Mouse (Mus musculus): ENCODE data around the gene Mmp14. TPM values are rescaled to one million over a fixed set of nuclear protein-coding genes. Genes with fewer than 3 reads are reported as not detected.

Mmp14 gene
- polyA plus RNA-seq, 1 experiment = not detected

DNA sequence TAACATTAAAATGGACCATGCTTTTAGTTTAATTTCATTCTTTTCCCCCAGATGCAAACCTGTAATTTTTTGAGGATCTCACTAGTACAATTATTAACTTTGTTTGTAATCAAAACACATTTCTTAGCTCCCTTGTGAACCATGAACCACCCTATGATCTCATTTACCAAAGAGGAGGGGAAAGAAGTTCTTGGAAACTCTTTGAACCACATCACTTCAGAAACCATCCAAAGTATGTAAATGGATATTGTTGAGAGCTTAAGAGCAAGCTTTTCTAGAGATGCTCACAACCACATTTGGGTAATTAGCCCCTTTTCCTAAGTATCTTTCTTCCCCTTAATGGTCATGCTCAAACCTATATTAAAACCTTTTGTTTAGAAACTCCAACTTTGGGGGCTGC, 37.1 kb upstream of the Mmp14 start:
- TF ChIP-seq CTCF (IDR thresholded peaks at IDR 0.05; ENCODE audit: insufficient read depth, low read depth, low read length) (no peak), POLR2A (IDR thresholded peaks at IDR 0.05; ENCODE audit: insufficient read depth, low read depth, low read length) (no peak)
- Histone ChIP-seq H3K4me3 (ENCODE audit: insufficient read depth, low read depth, low read length) (no peak overlapping the region), H3K4me1 (ENCODE audit: control insufficient read depth, insufficient read depth, low read length) (no peaks in the 10 kb centered on the region), H3K27ac (ENCODE audit: insufficient read depth, low read depth, low read length) (no peak overlapping the region)

DNA sequence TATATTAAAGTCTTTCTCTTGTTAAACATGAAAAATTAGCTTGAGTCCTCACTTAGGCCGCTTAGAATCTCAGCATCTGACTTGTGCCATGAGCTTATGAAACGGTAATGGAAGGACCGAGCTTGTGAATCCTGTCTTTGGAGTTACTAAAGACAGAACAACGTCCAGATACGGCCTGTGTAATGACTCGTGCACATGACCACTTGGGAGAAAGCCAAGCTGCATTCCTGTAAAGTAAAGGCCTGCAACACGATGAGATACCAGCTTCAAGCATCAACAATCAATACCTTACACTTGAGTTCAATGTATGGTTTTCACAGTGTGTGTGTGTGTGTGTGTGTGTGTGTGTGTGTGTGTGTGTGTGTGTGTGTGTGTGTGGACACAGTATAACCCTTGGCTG, 34.7 kb upstream of the Mmp14 start:
- Histone ChIP-seq H3K4me3 (ENCODE audit: insufficient read depth, low read depth, low read length) (no peak overlapping the region), H3K27ac (ENCODE audit: insufficient read depth, low read depth, low read length) (no peak overlapping the region), H3K4me1 (ENCODE audit: control insufficient read depth, insufficient read depth, low read length) (no peaks in the 10 kb centered on the region)
- 81% methylated on average over 7 of the region's 7 CpGs for WGBS
- TF ChIP-seq POLR2A (IDR thresholded peaks at IDR 0.05; ENCODE audit: insufficient read depth, low read depth, low read length) (no peak), CTCF (IDR thresholded peaks at IDR 0.05; ENCODE audit: insufficient read depth, low read depth, low read length) (no peak)

DNA sequence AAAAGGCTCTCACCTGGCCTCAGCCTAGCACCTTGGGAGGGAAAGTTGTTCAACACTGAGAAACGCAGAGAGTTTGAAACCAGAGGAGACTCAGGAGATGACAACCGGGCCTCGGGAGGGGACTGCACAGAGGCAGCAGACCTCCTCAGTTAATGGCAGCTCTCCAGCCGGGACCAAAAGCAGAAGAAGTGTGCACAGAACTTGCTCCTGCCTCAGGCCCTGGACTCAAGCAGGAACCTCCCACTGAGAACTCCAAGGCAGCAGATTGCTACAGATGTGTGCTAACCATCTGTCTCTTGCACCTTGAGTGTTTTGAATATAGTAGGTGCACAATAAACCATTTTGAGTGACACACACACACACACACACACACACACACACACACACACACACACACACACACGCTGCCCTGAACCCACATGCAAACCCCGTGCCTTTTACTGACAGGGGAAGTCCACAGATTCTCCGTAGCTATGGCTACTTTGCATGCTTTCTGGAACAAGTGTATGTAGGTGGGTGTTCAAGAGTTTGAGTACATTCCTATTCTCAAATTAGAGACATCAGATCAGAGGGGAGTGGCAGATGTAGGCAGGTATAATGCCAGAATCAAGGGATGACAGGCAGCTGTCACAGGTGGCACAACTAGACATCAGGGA, 33.4 kb upstream of the Mmp14 start:
- Histone ChIP-seq H3K27ac (ENCODE audit: insufficient read depth, low read depth, low read length) (no peak overlapping the region), H3K4me3 (ENCODE audit: insufficient read depth, low read depth, low read length) (no peak overlapping the region), H3K4me1 (ENCODE audit: control insufficient read depth, insufficient read depth, low read length) (no peaks in the 10 kb centered on the region)
- 80% methylated on average over 7 of the region's 7 CpGs for WGBS
- no peak for TF ChIP-seq POLR2A (IDR thresholded peaks at IDR 0.05; ENCODE audit: insufficient read depth, low read depth, low read length)
- TF ChIP-seq CTCF (IDR thresholded peaks at IDR 0.05; ENCODE audit: insufficient read depth, low read depth, low read length) = no peak

DNA sequence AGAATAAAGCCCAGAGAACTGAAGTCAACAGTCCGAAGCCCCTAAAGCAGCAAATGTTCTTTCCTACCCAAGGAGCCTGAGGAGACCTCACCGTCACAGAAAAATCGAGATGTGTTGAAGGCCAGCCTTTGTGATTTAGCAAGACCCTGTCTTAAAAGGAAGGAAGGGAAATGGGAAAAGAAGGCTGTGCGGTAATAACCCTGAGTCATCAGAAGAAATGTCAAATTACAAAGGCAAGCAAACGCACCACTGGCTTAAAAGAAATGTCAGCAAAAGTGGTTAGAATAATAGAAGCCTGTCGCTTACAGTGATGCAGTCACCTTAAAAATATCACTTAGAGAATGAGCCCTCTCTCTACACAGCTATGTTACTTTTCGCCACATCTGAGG, 32.9 kb upstream of the Mmp14 start:
- H3K4me1 ChIP-seq (ENCODE audit: control insufficient read depth, insufficient read depth, low read length) = no peaks in the 10 kb centered on the region
- TF ChIP-seq POLR2A (IDR thresholded peaks at IDR 0.05; ENCODE audit: insufficient read depth, low read depth, low read length) (no peak), CTCF (IDR thresholded peaks at IDR 0.05; ENCODE audit: insufficient read depth, low read depth, low read length) (no peak)
- 72% methylated on average over 7 of the region's 7 CpGs for WGBS
- no peak overlapping the region for H3K27ac ChIP-seq (ENCODE audit: insufficient read depth, low read depth, low read length)
- no peak overlapping the region for H3K4me3 ChIP-seq (ENCODE audit: insufficient read depth, low read depth, low read length)

DNA sequence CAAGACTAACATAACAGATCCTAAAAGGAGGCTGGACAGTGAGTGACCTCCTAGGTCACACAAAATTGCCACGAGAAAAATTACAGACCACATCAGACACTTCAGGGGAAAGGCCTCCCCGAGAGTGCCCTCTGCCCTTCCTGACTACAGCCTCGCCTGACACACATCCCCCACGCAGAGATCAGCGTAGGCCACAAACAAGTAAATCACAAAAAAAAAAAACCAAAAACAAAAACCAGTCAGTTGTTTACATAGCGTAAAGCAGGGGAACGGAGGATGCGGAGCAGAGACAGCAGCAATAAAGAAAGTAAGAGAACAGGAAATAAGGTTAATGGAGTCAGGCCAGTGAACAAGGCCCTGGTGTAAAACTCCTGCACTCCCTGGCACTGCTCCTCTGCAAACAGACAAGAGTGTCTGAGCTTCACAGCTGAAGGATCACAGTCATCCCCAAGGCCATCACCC, 32.5 kb upstream of the Mmp14 start:
- H3K4me1 ChIP-seq (ENCODE audit: control insufficient read depth, insufficient read depth, low read length) = no peaks in the 10 kb centered on the region
- no peak overlapping the region for H3K27ac ChIP-seq (ENCODE audit: insufficient read depth, low read depth, low read length)
- no peak for TF ChIP-seq POLR2A (IDR thresholded peaks at IDR 0.05; ENCODE audit: insufficient read depth, low read depth, low read length)
- TF ChIP-seq CTCF (IDR thresholded peaks at IDR 0.05; ENCODE audit: insufficient read depth, low read depth, low read length) = no peak
- 73% methylated on average over 8 of the region's 8 CpGs for WGBS
- no peak overlapping the region for H3K4me3 ChIP-seq (ENCODE audit: insufficient read depth, low read depth, low read length)

DNA sequence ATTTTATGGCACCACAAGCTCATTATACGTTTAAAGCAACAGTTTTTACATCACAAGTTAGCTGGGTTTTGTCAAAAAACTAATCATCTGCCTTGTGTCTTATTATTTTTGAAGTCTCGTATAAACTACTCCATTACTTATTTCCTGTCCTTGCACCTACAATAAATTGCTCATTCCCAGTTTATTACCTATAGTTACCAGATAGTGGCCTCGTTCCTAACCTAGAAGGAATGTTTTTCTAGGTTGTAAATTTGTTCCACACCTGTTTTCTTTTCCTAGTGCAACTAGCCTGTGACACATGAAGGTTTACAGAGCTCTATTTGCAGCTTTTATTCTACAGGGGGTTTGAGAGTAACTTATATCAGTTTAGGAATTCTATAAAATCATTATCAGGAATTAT, 29.7 kb upstream of the Mmp14 start:
- Histone ChIP-seq H3K4me3 (ENCODE audit: insufficient read depth, low read depth, low read length) (no peak overlapping the region), H3K27ac (ENCODE audit: insufficient read depth, low read depth, low read length) (no peak overlapping the region), H3K4me1 (ENCODE audit: control insufficient read depth, insufficient read depth, low read length) (no peaks in the 10 kb centered on the region)
- no peak for TF ChIP-seq CTCF (IDR thresholded peaks at IDR 0.05; ENCODE audit: insufficient read depth, low read depth, low read length)
- TF ChIP-seq POLR2A (IDR thresholded peaks at IDR 0.05; ENCODE audit: insufficient read depth, low read depth, low read length) = no peak
- WGBS = 88% methylated on average over 3 of the region's 3 CpGs

DNA sequence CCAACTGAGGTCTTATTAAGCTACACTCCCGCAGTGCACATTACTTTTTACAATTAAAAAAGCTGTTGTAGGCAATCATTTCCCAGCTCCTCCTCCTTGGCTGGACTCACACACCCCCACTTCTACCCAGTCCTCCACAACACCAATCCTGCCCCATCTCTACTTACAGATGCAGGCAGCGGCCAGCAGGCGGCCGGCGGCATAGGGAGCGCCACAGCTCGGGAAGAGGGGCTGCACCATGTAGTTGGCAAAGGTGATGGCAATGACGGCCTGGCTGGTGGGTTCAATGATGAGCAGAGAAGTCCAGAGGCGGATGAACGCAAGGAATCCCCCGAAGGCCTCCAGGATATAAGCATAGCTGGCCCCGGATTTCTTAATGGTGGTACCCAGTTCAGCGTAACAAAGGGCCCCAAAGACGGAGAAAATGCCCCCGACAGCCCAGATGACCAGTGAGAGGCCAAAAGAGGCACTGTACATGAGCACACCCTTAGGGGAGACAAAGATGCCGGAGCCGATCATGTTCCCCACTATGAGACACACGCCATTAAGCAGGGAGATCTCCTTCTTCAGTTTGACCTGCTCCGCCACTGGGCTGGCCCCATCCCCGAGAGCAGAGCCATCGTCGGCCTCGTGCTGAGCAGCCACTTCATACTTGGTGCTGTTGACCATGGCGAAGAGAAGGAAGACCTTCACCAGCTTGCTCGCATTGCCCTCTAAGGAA, 22.9 kb upstream of the Mmp14 start:
- 84% methylated on average over 25 of the region's 25 CpGs for WGBS
- TF ChIP-seq POLR2A (IDR thresholded peaks at IDR 0.05; ENCODE audit: insufficient read depth, low read depth, low read length) (no peak), CTCF (IDR thresholded peaks at IDR 0.05; ENCODE audit: insufficient read depth, low read depth, low read length) (no peak)

DNA sequence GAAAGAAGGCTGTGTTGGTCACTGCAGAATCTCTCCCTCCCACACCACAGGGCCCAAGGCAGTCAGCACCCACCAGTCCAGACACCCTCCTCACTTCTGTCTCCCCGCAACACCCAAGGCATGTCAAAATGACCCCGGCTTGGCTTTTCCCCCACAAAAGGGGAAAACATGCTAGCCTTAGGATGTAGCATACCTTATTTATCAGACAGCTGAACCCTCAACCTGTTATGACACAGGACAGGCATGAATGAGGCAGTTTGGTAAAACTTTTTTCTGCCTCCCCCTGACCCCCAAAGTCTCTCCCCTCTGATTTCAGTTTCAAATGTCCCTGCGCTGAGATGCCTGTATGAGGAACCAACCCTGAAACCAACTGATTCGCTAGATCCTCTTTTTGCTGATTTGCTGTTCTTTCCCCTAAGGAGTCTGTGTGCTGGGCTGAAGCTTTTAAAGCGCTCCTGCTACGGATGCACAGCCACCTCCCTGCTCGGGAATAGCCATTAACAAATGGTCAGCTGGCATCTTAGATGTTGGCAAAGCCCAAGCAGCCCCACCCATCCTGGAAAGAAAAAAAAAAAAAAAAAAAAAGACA, 22.3 kb upstream of the Mmp14 start:
- WGBS = 86% methylated on average over 7 of the region's 7 CpGs
- TF ChIP-seq POLR2A (IDR thresholded peaks at IDR 0.05; ENCODE audit: insufficient read depth, low read depth, low read length) = no peak
- TF ChIP-seq CTCF (IDR thresholded peaks at IDR 0.05; ENCODE audit: insufficient read depth, low read depth, low read length) = no peak
- Histone ChIP-seq H3K4me3 (ENCODE audit: insufficient read depth, low read depth, low read length) (no peak overlapping the region), H3K4me1 (ENCODE audit: control insufficient read depth, insufficient read depth, low read length) (peaks cover 7% of the 10 kb centered on the region; the same call in 1 of the 2 replicates), H3K27ac (ENCODE audit: insufficient read depth, low read depth, low read length) (no peak overlapping the region)

More for the DNA sequence above, 22.9 kb upstream of the Mmp14 start:
- peaks cover 3% of the 10 kb centered on the region; the same call in 1 of the 2 replicates for H3K4me1 ChIP-seq (ENCODE audit: control insufficient read depth, insufficient read depth, low read length)
- H3K4me3 ChIP-seq (ENCODE audit: insufficient read depth, low read depth, low read length) = no peak overlapping the region
- no peak overlapping the region for H3K27ac ChIP-seq (ENCODE audit: insufficient read depth, low read depth, low read length)
